Mouse (Mus musculus) adrenal gland, postnatal 36 days (tissue): ENCODE results near the gene Ttc21a. TPM values are rescaled to one million over a fixed set of nuclear protein-coding genes. Genes with fewer than 3 reads are reported as not detected.

Experiments
- DNase-seq, 2 experiments: peaks; one replicate each; pipeline ENCODE4 v3.0.0; 2021; ENCODE audit warnings: mixed read lengths in 1 of 2
- total RNA-seq, 2 experiments: library from RNA; stranded (reverse); gene quantifications; 2 replicates each; pipeline ENCODE4 v1.2.3; 2021

The Ttc21a gene
- total RNA-seq, 2 experiments from 2014 or later: 0.13 TPM; not detected in 1

GRCm38 (mm10) chr9:119976704-119977556, 39.5 kb downstream of the Ttc21a start:
- DNase-seq: no peak

GRCm38 (mm10) chr9:119977557-119978060, 40.2 kb downstream of the Ttc21a start:
- no peak for DNase-seq

- no peak for DNase-seq
These were observed 40.9 kb downstream of the Ttc21a start for GRCm38 (mm10) chr9:119978151-119978810.

GRCm38 (mm10) chr9:119978811-119979441, 41.5 kb downstream of the Ttc21a start:
- DNase-seq: no peak

- no peak for DNase-seq
These were observed 42.3 kb downstream of the Ttc21a start for GRCm38 (mm10) chr9:119979749-119980148.

- DNase-seq: peak in 1 of 2 experiments; percentile 43
These were observed 43.4 kb downstream of the Ttc21a start for GRCm38 (mm10) chr9:119980770-119981182.

- peak; percentile 78 to 85 for DNase-seq
These were observed 44.1 kb downstream of the Ttc21a start for GRCm38 (mm10) chr9:119981183-119982179.

GRCm38 (mm10) chr9:119982241-119982811, 44.9 kb downstream of the Ttc21a start:
- DNase-seq: peak; percentile 65 to 68

GRCm38 (mm10) chr9:119982956-119983551, 45.6 kb downstream of the Ttc21a start:
- DNase-seq: peak; percentile 85 to 87

- peak; percentile 96 to 98 for DNase-seq
These were observed 46.5 kb downstream of the Ttc21a start for GRCm38 (mm10) chr9:119983585-119984535.

GRCm38 (mm10) chr9:119984536-119985011, 47.2 kb downstream of the Ttc21a start, which contains the start of gene Csrnp1:
Csrnp1 (minus strand) TSS chr9:119984658.
- peak; percentile 48 to 59 for DNase-seq

- DNase-seq: no peak
These were observed 48.6 kb downstream of the Ttc21a start for GRCm38 (mm10) chr9:119985881-119986574.

- no peak for DNase-seq
These were observed 50.9 kb downstream of the Ttc21a start for GRCm38 (mm10) chr9:119988304-119988703.

- DNase-seq: no peak
These were observed 53.9 kb downstream of the Ttc21a start for GRCm38 (mm10) chr9:119991310-119991709.

- no peak for DNase-seq
These were observed 55.9 kb downstream of the Ttc21a start for GRCm38 (mm10) chr9:119993092-119993844.

- no peak for DNase-seq
These were observed 56.8 kb downstream of the Ttc21a start for GRCm38 (mm10) chr9:119994207-119994606.

GRCm38 (mm10) chr9:119996080-119996479, 58.7 kb downstream of the Ttc21a start:
- DNase-seq: no peak

GRCm38 (mm10) chr9:119998776-119999175, 61.4 kb downstream of the Ttc21a start:
- no peak for DNase-seq
